ENCODE assay signal across 7 mouse cellular contexts in the genomic region with DNA sequence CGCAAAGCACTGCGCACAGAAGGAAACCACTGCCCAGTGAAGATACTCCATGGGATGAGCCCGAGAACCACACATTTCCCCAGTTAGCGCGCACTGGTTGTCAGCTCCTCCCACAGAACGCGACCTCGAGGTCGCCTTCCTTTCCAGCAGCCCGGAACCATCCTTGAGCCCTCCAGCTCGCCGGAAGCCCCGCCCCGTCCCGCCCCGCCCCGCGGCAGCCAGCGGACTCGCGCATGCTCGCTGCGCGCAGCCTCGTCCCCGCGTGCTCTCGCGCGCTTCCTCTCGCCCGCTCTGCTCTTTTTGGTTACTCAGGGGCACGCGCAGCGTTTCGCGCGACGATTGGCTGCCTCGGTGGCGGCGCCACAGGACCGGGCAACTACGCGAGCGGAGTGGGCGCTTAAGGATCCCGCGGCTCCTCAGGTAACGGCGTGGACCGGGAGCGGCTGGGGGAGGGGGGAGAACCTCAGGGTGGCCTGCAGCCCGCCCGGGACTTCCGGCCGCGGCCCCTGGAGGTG. TPM values are rescaled to one million over a fixed set of nuclear protein-coding genes. Genes with fewer than 3 reads are reported as not detected.
DNase-seq lines count a peak whose midpoint lies in the region; ATAC-seq and TF ChIP-seq lines count a peak whose summit lies in the region.

TSS of gene Prps1l3 (plus strand) at position 221 of the 515 bp plus-strand sequence.
TSS of gene Mipol1 (plus strand) at position 236 of the 515 bp plus-strand sequence.

- H3K27ac ChIP-seq in intestine, postnatal 0 days (ENCODE audit: low read depth, low read length), result peak within 1 kb of the TSS; percentile 92
- peak within 1 kb of the TSS; percentile 85 for H3K27ac ChIP-seq in midbrain, embryonic 12.5 days (replicated peaks)
- peak within 1 kb of the TSS; percentile 85 for H3K27ac ChIP-seq in small intestine, adult 2 months (ENCODE audit: insufficient read depth, low read depth, low read length)

- H3K9ac ChIP-seq in intestine, postnatal 0 days (ENCODE audit: low read depth, low read length), result peak within 1 kb of the TSS; percentile 73
- peak within 1 kb of the TSS; percentile 82 for H3K9ac ChIP-seq in midbrain, embryonic 12.5 days (replicated peaks)

- intact Hi-C loops in left cerebral cortex, postnatal 4 days (cut with DNase I), result no loop called here

- H3K36me3 ChIP-seq in intestine, postnatal 0 days (ENCODE audit: control insufficient read depth, insufficient read depth), result no peaks in the 10 kb centered on the region
- H3K36me3 ChIP-seq in midbrain, embryonic 12.5 days, result no peaks in the 10 kb centered on the region
- no peaks in the 10 kb centered on the region for H3K36me3 ChIP-seq in small intestine, adult 2 months (ENCODE audit: control insufficient read depth, insufficient read depth, low read length)

- no peaks in the 10 kb centered on the region for H3K27me3 ChIP-seq in intestine, postnatal 0 days (replicated peaks; ENCODE audit: control insufficient read depth, insufficient read depth, low read length)
- H3K27me3 ChIP-seq in midbrain, embryonic 12.5 days, result no peaks in the 10 kb centered on the region
- no peaks in the 10 kb centered on the region for H3K27me3 ChIP-seq in small intestine, adult 2 months (ENCODE audit: control insufficient read depth, insufficient read depth, low read length)

- H3K9me3 ChIP-seq in intestine, postnatal 0 days (ENCODE audit: control insufficient read depth), result no peaks in the 10 kb centered on the region
- no peaks in the 10 kb centered on the region for H3K9me3 ChIP-seq in midbrain, embryonic 12.5 days

- WGBS in intestine, postnatal 0 days, result under 1% methylated on average over 58 of the region's 58 CpGs
- WGBS in midbrain, embryonic 12.5 days, result under 1% methylated on average over 53 of the region's 58 CpGs
- 1% methylated on average over 58 of the region's 58 CpGs for WGBS in small intestine, adult 2 months

- 0 out of 2 replicates have a peak, but pooled peaks have one; percentile 13 for TF ChIP-seq CTCF in intestine, postnatal 0 days (IDR thresholded peaks at IDR 0.05; ENCODE audit: low read depth)
- no peak for TF ChIP-seq CTCF in small intestine, adult 2 months (IDR thresholded peaks at IDR 0.05; ENCODE audit: extremely low read depth, insufficient read length, insufficient replicate concordance, low read depth, low read length)

- peaks cover 5% of the 10 kb centered on the region; the same call in 1 of the 2 replicates for H3K4me1 ChIP-seq in intestine, postnatal 0 days (replicated peaks; ENCODE audit: control insufficient read depth, insufficient read depth, low read length)
- H3K4me1 ChIP-seq in midbrain, embryonic 12.5 days, result peaks cover 7% of the 10 kb centered on the region; the same call in 1 of the 2 replicates
- H3K4me1 ChIP-seq in small intestine, adult 2 months (ENCODE audit: control insufficient read depth, insufficient read depth, insufficient read length, low read length), result peaks cover 3% of the 10 kb centered on the region; the same call in 1 of the 2 replicates

- H3K4me2 ChIP-seq in intestine, postnatal 0 days (replicated peaks; ENCODE audit: low read depth), result peak within 1 kb of the TSS; percentile 84
- peak within 1 kb of the TSS; percentile 69 for H3K4me2 ChIP-seq in midbrain, embryonic 12.5 days (replicated peaks)

- peak; percentile 98 for ATAC-seq in intestine, postnatal 0 days
- ATAC-seq in midbrain, embryonic 12.5 days (ENCODE audit: low FRiP score, low read depth), result peak; percentile 97

- TF ChIP-seq POLR2A in small intestine, adult 2 months (IDR thresholded peaks at IDR 0.05; ENCODE audit: low read depth, low read length), result peak; percentile 75

- peak; percentile 84 for DNase-seq in adrenal gland, adult 8-10 months
- peak; percentile 96 for DNase-seq in embryo, embryonic 9.5 days (ENCODE audit: extremely low spot score)
- peak; percentile 46 for DNase-seq in gonadal fat pad, adult 2 months (ENCODE audit: low read depth)
- peak; percentile 93 for DNase-seq in left cerebral cortex, postnatal 4 days

- peak within 1 kb of the TSS; percentile 71 for H3K4me3 ChIP-seq in intestine, postnatal 0 days (ENCODE audit: low read depth, low read length)
- peak within 1 kb of the TSS; percentile 78 for H3K4me3 ChIP-seq in midbrain, embryonic 12.5 days
- peak within 1 kb of the TSS; percentile 98 for H3K4me3 ChIP-seq in small intestine, adult 2 months (ENCODE audit: low read depth, low read length)

RNA-seq across cellular contexts. Expression of gene Prps1l3, which starts in this region (rescaled TPM):
- 10 to 100 TPM; 34.9 to 43.1 (median 37.5) TPM for total RNA-seq in adrenal gland, adult 8-10 months (2022)
- 19.3 and 21.5 TPM in 2 replicates for polyA plus RNA-seq in gonadal fat pad, adult 2 months (2012; rRNA removed)
- polyA plus RNA-seq in intestine, postnatal 0 days (2015; fragmentation: Nextera tagmentation; extraction: Ambion mirVana), result 21.5 and 21.7 TPM in 2 replicates
- total RNA-seq in left cerebral cortex, postnatal 4 days (2021), result 10 to 100 TPM; 13.4 to 14.3 TPM
- 58.0 and 58.2 TPM in 2 replicates for polyA plus RNA-seq in midbrain, embryonic 12.5 days (2016; fragmentation: Nextera tagmentation; extraction: Ambion mirVana)
- polyA plus RNA-seq in small intestine, adult 2 months (2012; rRNA removed), result 3.7 and 4.8 TPM in 2 replicates

RNA-seq across cellular contexts. Expression of gene Mipol1, which starts in this region (rescaled TPM):
- total RNA-seq in adrenal gland, adult 8-10 months (2022), result 10 to 100 TPM; 10.3 to 16.0 (median 13.5) TPM
- polyA plus RNA-seq in gonadal fat pad, adult 2 months (2012; rRNA removed), result 2.1 and 2.3 TPM in 2 replicates
- polyA plus RNA-seq in intestine, postnatal 0 days (2015; fragmentation: Nextera tagmentation; extraction: Ambion mirVana), result 4.0 TPM in 2 replicates
- 1 to 10 TPM; 4.6 to 5.1 TPM for total RNA-seq in left cerebral cortex, postnatal 4 days (2021)
- polyA plus RNA-seq in midbrain, embryonic 12.5 days (2016; fragmentation: Nextera tagmentation; extraction: Ambion mirVana), result 7.6 and 7.9 TPM in 2 replicates
- polyA plus RNA-seq in small intestine, adult 2 months (2012; rRNA removed), result 0.53 and 0.58 TPM in 2 replicates

Comparison
In these comparisons a context has a peak if more than half of its experiments do, and no peak if none do; other contexts are left out.
1. Peak in every context shown above with its lines: DNase-seq, ATAC-seq, H3K4me3 ChIP-seq and H3K27ac ChIP-seq.
2. DNase-seq: peak in every context shown above with its lines; median percentile 96 in embryo, embryonic 9.5 days; 93 in left cerebral cortex, postnatal 4 days; 84 in adrenal gland, adult 8-10 months; 46 in gonadal fat pad, adult 2 months.